8 mouse cellular contexts compared by ENCODE assay signal in genomic region chr5:88720116-88721002, GRCm38 (mm10). TPM values are rescaled to one million over a fixed set of nuclear protein-coding genes. Genes with fewer than 3 reads are reported as not detected.
DNase-seq lines count a peak whose midpoint lies in the region; ATAC-seq and TF ChIP-seq lines count a peak whose summit lies in the region.

Gene Mob1b (plus strand): TSS chr5:88720855.

- peak within 1 kb of the TSS; percentile 96 for H3K9ac ChIP-seq in hindbrain, postnatal 0 days (replicated peaks; ENCODE audit: low read length)

- H3K27me3 ChIP-seq in hindbrain, postnatal 0 days (ENCODE audit: insufficient read depth, low read length), result no peaks in the 10 kb centered on the region

- H3K4me2 ChIP-seq in hindbrain, postnatal 0 days (ENCODE audit: low read depth, low read length), result peak within 1 kb of the TSS; percentile 88

- peak within 1 kb of the TSS; percentile 98 for H3K27ac ChIP-seq in gastrocnemius, adult 2 months
- H3K27ac ChIP-seq in hindbrain, postnatal 0 days, result peak within 1 kb of the TSS; percentile 97
- H3K27ac ChIP-seq in left cerebral cortex, adult 2 months, result peak within 1 kb of the TSS; percentile 92

- peak; percentile 76 for DNase-seq in WW6 (ENCODE audit: low read depth, low spot score)
- DNase-seq in cerebellum, postnatal 4 days (ENCODE audit: low spot score in 2 of 2), result peak; percentile 93 to 98
- peak; percentile 99 for DNase-seq in gastrocnemius, adult 2 months
- peak; percentile 97 for DNase-seq in hindbrain, postnatal 0 days (ENCODE audit: low spot score)
- peak; percentile 96 to 98 for DNase-seq in left cerebral cortex, adult 2 months (ENCODE audit: extremely low spot score in 1 of 2, low spot score in 2 of 2)
- DNase-seq in right cerebral cortex, adult 2 months (ENCODE audit: low spot score in 2 of 2), result peak; percentile 94 to 96
- DNase-seq in urinary bladder, postnatal 14 days (ENCODE audit: low spot score), result peak; percentile 99

- H3K9me3 ChIP-seq in hindbrain, postnatal 0 days (ENCODE audit: low read length), result no peaks in the 10 kb centered on the region

- 2% methylated on average over 51 of the region's 54 CpGs for WGBS in hindbrain, postnatal 0 days

- ATAC-seq in hindbrain, postnatal 0 days, result peak; percentile 95
- ATAC-seq in megakaryocyte, adult 5-6 weeks (ENCODE audit: poor library complexity, severe bottlenecking), result peak; percentile 88

- H3K4me3 ChIP-seq in gastrocnemius, adult 2 months, result peak within 1 kb of the TSS; percentile 99
- H3K4me3 ChIP-seq in hindbrain, postnatal 0 days (ENCODE audit: low read length), result peak within 1 kb of the TSS; percentile 92
- peak within 1 kb of the TSS; percentile 99 for H3K4me3 ChIP-seq in left cerebral cortex, adult 2 months

- H3K36me3 ChIP-seq in hindbrain, postnatal 0 days (ENCODE audit: insufficient read depth, low read length), result no peaks in the 10 kb centered on the region

- intact Hi-C loops in gastrocnemius, adult 2 months (cut with DNase I), result loop anchor here (1.0 kb wide), 1 partner anchor 45 kb away; no protein-coding TSS in a partner anchor
- intact Hi-C loops in left cerebral cortex, adult 2 months (cut with DNase I), result loop anchor here (1.0 to 5.0 kb wide), 3 partner anchors 44 to 163 kb away; partner anchors contain the start of genes Dck and Grsf1

- no peak for TF ChIP-seq CTCF in gastrocnemius, adult 2 months (IDR thresholded peaks at IDR 0.05)
- no peak for TF ChIP-seq CTCF in hindbrain, postnatal 0 days (IDR thresholded peaks at IDR 0.05; ENCODE audit: low read depth)
- no peak for TF ChIP-seq CTCF in left cerebral cortex, adult 2 months (IDR thresholded peaks at IDR 0.05)

- H3K4me1 ChIP-seq in hindbrain, postnatal 0 days (ENCODE audit: insufficient read depth, low read length), result 0 out of 2 replicates have a peak, but pooled peaks cover 9% of the 10 kb centered on the region

RNA-seq across cellular contexts. Expression of gene Mob1b, which starts in this region (rescaled TPM):
- 10 to 100 TPM; 18.8 to 23.3 TPM for total RNA-seq in gastrocnemius, adult 2 months (2021)
- 10.5 and 12.2 TPM in 2 replicates for total RNA-seq in hindbrain, postnatal 0 days (2014; rRNA removed)
- 7.8 and 8.5 TPM in 2 replicates for polyA plus RNA-seq in hindbrain, postnatal 0 days (2015; fragmentation: Nextera tagmentation; extraction: Ambion mirVana)
- total RNA-seq in left cerebral cortex, adult 2 months (2021), result 10 to 100 TPM; 30.4 to 30.7 TPM
- total RNA-seq in megakaryocyte, adult 5-6 weeks (2015), result 26.1 and 26.6 TPM in 2 replicates
- total RNA-seq in megakaryocyte, adult 5-6 weeks (2017), result 11.5 and 15.7 TPM in 2 replicates

Comparison
In these comparisons a context has a peak if more than half of its experiments do, and no peak if none do; other contexts are left out.
1. Peak in every context shown above with its lines: DNase-seq, ATAC-seq, H3K4me3 ChIP-seq and H3K27ac ChIP-seq.